Mouse (Mus musculus) testis, adult 2 months (tissue): ENCODE measurements around the gene Gchfr. TPM values are rescaled to one million over a fixed set of nuclear protein-coding genes. Genes with fewer than 3 reads are reported as not detected.

Source experiments
- H3K27ac ChIP-seq: fragments of 200-500 bp; 2 replicates; pipeline ENCODE4 v1.5.1; 2012; ENCODE audit warnings: low read depth, low read length; ENCODE audit not compliant: control insufficient read depth, insufficient read depth
- H3K27me3 ChIP-seq: fragments of 200-500 bp; 2 replicates; pipeline ENCODE4 v1.6.1; 2012; ENCODE audit warnings: mild to moderate bottlenecking, low read length, moderate library complexity; ENCODE audit not compliant: control insufficient read depth, insufficient read depth
- H3K36me3 ChIP-seq: fragments of 200-500 bp; 2 replicates; pipeline ENCODE4 v1.6.1; 2012; ENCODE audit warnings: mild to moderate bottlenecking, low read length; ENCODE audit not compliant: control insufficient read depth, insufficient read depth
- H3K4me1 ChIP-seq: fragments of 200-500 bp; 2 replicates; pipeline ENCODE4 v1.6.1; 2012; ENCODE audit warnings: low read length; ENCODE audit not compliant: control insufficient read depth, insufficient read depth
- H3K4me3 ChIP-seq: fragments of 200-500 bp; 2 replicates; pipeline ENCODE4 v1.5.1; 2012; ENCODE audit warnings: low read depth, mild to moderate bottlenecking, low read length, moderate library complexity, mixed read lengths; ENCODE audit not compliant: control insufficient read depth
- CTCF ChIP-seq: fragments of 200-500 bp; IDR thresholded peaks from 2 replicates; pipeline ENCODE4 v1.5.1; 2012; ENCODE audit warnings: low read depth, mild to moderate bottlenecking, inconsistent platforms, low read length, moderate library complexity; ENCODE audit not compliant: control insufficient read depth, insufficient read depth, insufficient replicate concordance
- POLR2A ChIP-seq: fragments of 200-500 bp; IDR thresholded peaks from 2 replicates; pipeline ENCODE4 v1.6.1; 2012; ENCODE audit warnings: low read depth, mild to moderate bottlenecking, inconsistent platforms, low read length, moderate library complexity; ENCODE audit not compliant: control insufficient read depth
- polyA plus RNA-seq: library from polyadenylated mRNA; depleted of rRNA; stranded (reverse); fragments of >200 nt; gene quantifications from 2 replicates; pipeline ENCODE4 v1.2.3, GENCODE M21; 2012; rRNA removed

The Gchfr gene
- polyA plus RNA-seq, result 6.4 and 11.9 TPM in 2 replicates

GRCm38 (mm10) chr2:119166901-119167865, at the start of gene Gchfr:
Gene Gchfr (plus strand): TSS chr2:119167773.
- H3K4me1 ChIP-seq, result peaks cover 15% of the 10 kb centered on the region
- no peaks in the 10 kb centered on the region for H3K36me3 ChIP-seq
- peak within 1 kb of the TSS; percentile 58 for H3K4me3 ChIP-seq
- H3K27me3 ChIP-seq, result no peaks in the 10 kb centered on the region
- TF ChIP-seq CTCF (no peak), POLR2A (no peak)
- no peak within 1 kb of the TSS for H3K27ac ChIP-seq

- no peak overlapping the region for H3K27ac ChIP-seq
- peaks cover 8% of the 10 kb centered on the region for H3K36me3 ChIP-seq
- H3K4me1 ChIP-seq, result no peaks in the 10 kb centered on the region
- TF ChIP-seq POLR2A (no peak), CTCF (no peak)
- H3K27me3 ChIP-seq, result no peaks in the 10 kb centered on the region
- no peak overlapping the region for H3K4me3 ChIP-seq
Measured at GRCm38 (mm10) chr2:119136346-119136898, 31.2 kb upstream of the Gchfr start.

- Histone ChIP-seq H3K4me1 (no peaks in the 10 kb centered on the region), H3K27ac (no peak overlapping the region), H3K27me3 (no peaks in the 10 kb centered on the region), H3K36me3 (peaks cover 10% of the 10 kb centered on the region), H3K4me3 (no peak overlapping the region)
- TF ChIP-seq POLR2A (no peak), CTCF (no peak)
Measured at GRCm38 (mm10) chr2:119145199-119145598, 22.4 kb upstream of the Gchfr start.

GRCm38 (mm10) chr2:119146435-119146834, 21.1 kb upstream of the Gchfr start:
- peaks cover 12% of the 10 kb centered on the region for H3K36me3 ChIP-seq
- no peaks in the 10 kb centered on the region for H3K4me1 ChIP-seq
- TF ChIP-seq POLR2A, result no peak
- no peak for TF ChIP-seq CTCF

GRCm38 (mm10) chr2:119147160-119147678, 20.4 kb upstream of the Gchfr start:
- Histone ChIP-seq H3K27me3 (no peaks in the 10 kb centered on the region), H3K27ac (no peak overlapping the region), H3K36me3 (peaks cover 12% of the 10 kb centered on the region), H3K4me1 (no peaks in the 10 kb centered on the region), H3K4me3 (no peak overlapping the region)
- TF ChIP-seq POLR2A, result no peak
- no peak for TF ChIP-seq CTCF

More at GRCm38 (mm10) chr2:119146435-119146834, 21.1 kb upstream of the Gchfr start:
- H3K27me3 ChIP-seq, result no peaks in the 10 kb centered on the region
- H3K27ac ChIP-seq, result no peak overlapping the region
- no peak overlapping the region for H3K4me3 ChIP-seq

GRCm38 (mm10) chr2:119147775-119148174, 19.8 kb upstream of the Gchfr start:
- no peak for TF ChIP-seq POLR2A
- no peak for TF ChIP-seq CTCF
- no peaks in the 10 kb centered on the region for H3K27me3 ChIP-seq
- peaks cover 12% of the 10 kb centered on the region for H3K36me3 ChIP-seq
- no peak overlapping the region for H3K4me3 ChIP-seq
- no peaks in the 10 kb centered on the region for H3K4me1 ChIP-seq
- no peak overlapping the region for H3K27ac ChIP-seq

GRCm38 (mm10) chr2:119152255-119152654, 15.3 kb upstream of the Gchfr start:
- H3K27me3 ChIP-seq, result no peaks in the 10 kb centered on the region
- peaks cover 2% of the 10 kb centered on the region; the same call in 1 of the 2 replicates for H3K4me1 ChIP-seq
- no peak overlapping the region for H3K27ac ChIP-seq
- H3K36me3 ChIP-seq, result peaks cover 5% of the 10 kb centered on the region
- no peak overlapping the region for H3K4me3 ChIP-seq
- TF ChIP-seq CTCF (no peak), POLR2A (no peak)
